Mouse (Mus musculus) thymus, postnatal 14 days (tissue): Measurements from ENCODE around the gene Plekhh2.
A peak's percentile ranks its signal among the peaks of the same experiment; 100 is the strongest.

Experiments
- DNase-seq: peaks from one replicate; pipeline ENCODE4 v3.0.0; 2021

Plekhh2 gene

GRCm38 (mm10) chr17:84611971-84612370, 100.3 kb downstream of the Plekhh2 start:
- no peak for DNase-seq

- no peak for DNase-seq
Measured at GRCm38 (mm10) chr17:84615811-84616210, 104.1 kb downstream of the Plekhh2 start.

GRCm38 (mm10) chr17:84616526-84617074, 104.9 kb downstream of the Plekhh2 start:
- DNase-seq: no peak

GRCm38 (mm10) chr17:84617953-84618352, 106.3 kb downstream of the Plekhh2 start:
- DNase-seq: no peak

- DNase-seq: no peak
Measured at GRCm38 (mm10) chr17:84619112-84619511, 107.4 kb downstream of the Plekhh2 start.

GRCm38 (mm10) chr17:84620076-84620475, 108.4 kb downstream of the Plekhh2 start:
- DNase-seq: no peak

GRCm38 (mm10) chr17:84620610-84621009, 108.9 kb downstream of the Plekhh2 start:
- no peak for DNase-seq

GRCm38 (mm10) chr17:84621209-84621608, 109.5 kb downstream of the Plekhh2 start:
- DNase-seq: no peak

- no peak for DNase-seq
Measured at GRCm38 (mm10) chr17:84622028-84622427, 110.3 kb downstream of the Plekhh2 start.

GRCm38 (mm10) chr17:84622873-84623272, 111.2 kb downstream of the Plekhh2 start:
- no peak for DNase-seq

GRCm38 (mm10) chr17:84626276-84626856, 114.7 kb downstream of the Plekhh2 start, which contains the start of gene Dync2li1:
TSS of gene Dync2li1 (plus strand) at chr17:84626496.
- DNase-seq: peak; percentile 87

GRCm38 (mm10) chr17:84626857-84627305, 115.2 kb downstream of the Plekhh2 start:
- no peak for DNase-seq

GRCm38 (mm10) chr17:84627721-84628120, 116.0 kb downstream of the Plekhh2 start:
- no peak for DNase-seq

GRCm38 (mm10) chr17:84628611-84629010, 116.9 kb downstream of the Plekhh2 start:
- DNase-seq: no peak

GRCm38 (mm10) chr17:84631836-84632235, 120.1 kb downstream of the Plekhh2 start:
- no peak for DNase-seq

GRCm38 (mm10) chr17:84633443-84633842, 121.7 kb downstream of the Plekhh2 start:
- peak; percentile 68 for DNase-seq

- DNase-seq: no peak
Measured at GRCm38 (mm10) chr17:84636328-84636727, 124.6 kb downstream of the Plekhh2 start.

GRCm38 (mm10) chr17:84637971-84638370, 126.3 kb downstream of the Plekhh2 start:
- no peak for DNase-seq

- DNase-seq: no peak
Measured at GRCm38 (mm10) chr17:84639796-84640378, 128.2 kb downstream of the Plekhh2 start.

GRCm38 (mm10) chr17:84641893-84642292, 130.2 kb downstream of the Plekhh2 start:
- DNase-seq: peak; percentile 68

GRCm38 (mm10) chr17:84642324-84642723, 130.6 kb downstream of the Plekhh2 start:
- DNase-seq: no peak

- no peak for DNase-seq
Measured at GRCm38 (mm10) chr17:84644292-84645050, 132.8 kb downstream of the Plekhh2 start.

GRCm38 (mm10) chr17:84645119-84645518, 133.4 kb downstream of the Plekhh2 start:
- no peak for DNase-seq

- no peak for DNase-seq
Measured at GRCm38 (mm10) chr17:84645894-84646293, 134.2 kb downstream of the Plekhh2 start.
